Mouse (Mus musculus) frontal cortex, postnatal 14 days (tissue): ENCODE results near the gene Tmem220.
"Not testable (repeated sequence)": the region's sequence is repeated elsewhere in the genome, so short reads cannot be mapped to it uniquely, and the experiment has no call there.

Experiments used
- DNase-seq, 2 experiments: peaks; one replicate each; pipeline ENCODE4 v3.0.0; 2022; ENCODE audit warnings: low spot score in 2 of 2

The Tmem220 gene

GRCm38 (mm10) chr11:67019711-67020475 lies 5.1 kb upstream of the Tmem220 start:
- no peak for DNase-seq

DNA sequence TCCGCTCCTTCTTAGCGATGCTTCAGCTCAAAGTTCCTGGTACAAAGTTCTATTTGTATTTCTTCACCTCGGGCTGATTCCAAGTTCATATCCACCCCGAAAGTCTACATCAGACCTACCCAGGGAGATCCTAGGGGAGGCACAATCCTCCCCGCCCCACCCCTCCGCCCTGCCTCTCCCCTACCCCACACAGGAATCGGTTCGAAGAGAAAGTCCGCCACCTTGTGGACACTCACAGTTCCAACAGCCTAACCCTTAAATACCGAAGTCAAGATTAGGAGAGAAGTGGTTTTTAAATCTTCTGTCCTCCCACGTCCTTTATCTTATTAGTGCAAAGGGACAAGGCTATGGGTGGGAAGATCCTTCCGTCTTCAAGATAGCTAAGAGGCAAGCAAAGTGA lies 4.0 kb upstream of the Tmem220 start:
- peak in 1 of 2 experiments; percentile 49 for DNase-seq

DNA sequence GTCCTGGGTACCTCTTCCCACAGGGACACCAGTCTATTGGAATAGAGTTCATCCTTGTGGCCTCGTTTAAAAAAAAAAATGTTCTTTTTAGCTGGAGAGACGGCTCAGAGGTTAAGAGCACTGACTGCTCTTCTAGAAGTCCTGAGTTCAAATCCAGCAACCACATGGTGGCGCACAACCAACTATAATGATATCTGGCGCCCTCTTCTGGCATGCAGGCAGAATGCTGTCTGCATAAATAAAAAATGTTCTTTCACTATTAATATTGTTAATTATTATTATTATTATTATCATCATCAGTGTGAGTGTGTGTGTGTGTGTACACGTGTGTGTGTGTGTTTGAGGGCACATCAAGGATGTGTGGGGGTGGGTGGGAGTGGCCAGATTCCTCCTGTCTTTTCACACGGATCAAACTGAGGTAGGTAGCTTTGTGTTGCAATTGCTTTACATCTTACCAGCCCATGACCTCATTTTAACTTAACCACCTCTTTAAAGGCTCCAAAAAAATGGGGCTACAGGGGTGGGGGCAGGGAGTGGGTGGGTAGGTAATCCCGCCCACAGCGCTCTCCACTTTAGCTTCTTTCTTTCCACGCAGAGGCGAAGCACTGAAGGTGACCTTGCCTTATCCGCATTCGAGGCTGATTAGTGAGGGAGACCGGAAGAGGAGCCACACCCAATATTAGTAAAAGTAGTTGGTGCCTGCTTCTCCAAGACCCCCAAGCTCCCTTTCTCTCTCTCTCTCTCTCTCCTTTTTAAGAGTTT lies 2.4 kb upstream of the Tmem220 start:
- DNase-seq: no peak

GRCm38 (mm10) chr11:67023191-67023590 lies 1.8 kb upstream of the Tmem220 start:
- DNase-seq: not testable (repeated sequence)

GRCm38 (mm10) chr11:67023802-67024340 lies 1.1 kb upstream of the Tmem220 start:
- no peak for DNase-seq

DNA sequence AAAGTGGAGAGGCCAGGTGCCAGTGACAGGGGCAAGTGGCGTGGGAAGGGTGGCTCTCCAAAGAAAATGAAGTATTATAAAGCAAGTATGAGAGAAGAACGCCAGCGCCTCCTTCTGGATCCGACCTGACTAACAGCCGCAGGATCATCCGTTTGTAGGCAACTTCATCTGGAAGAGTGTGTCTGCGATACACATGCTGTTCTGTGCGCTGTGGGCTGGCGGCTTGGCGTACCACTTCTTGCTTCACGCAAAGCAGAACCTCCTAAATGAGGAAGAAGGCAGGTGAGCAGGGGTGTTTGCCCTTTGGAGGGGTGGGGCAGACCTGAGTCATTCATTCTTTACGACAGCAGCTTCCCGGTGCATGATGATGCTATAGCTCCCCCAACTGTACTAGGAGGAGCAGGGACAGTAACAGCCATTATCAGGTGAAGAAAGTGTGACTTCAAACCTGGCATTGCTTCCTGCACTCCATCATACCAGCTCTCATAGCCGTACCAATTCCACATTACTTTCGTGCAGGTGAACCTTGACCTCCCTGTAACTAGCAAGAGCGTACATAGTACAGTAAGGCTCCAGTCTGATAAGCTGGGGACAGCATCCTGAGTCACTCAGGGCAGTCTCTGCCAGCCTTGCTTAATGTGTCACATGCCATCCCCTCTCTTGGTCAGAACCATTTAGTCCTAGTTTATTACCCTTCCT lies 6.1 kb downstream of the Tmem220 start:
- no peak for DNase-seq

DNA sequence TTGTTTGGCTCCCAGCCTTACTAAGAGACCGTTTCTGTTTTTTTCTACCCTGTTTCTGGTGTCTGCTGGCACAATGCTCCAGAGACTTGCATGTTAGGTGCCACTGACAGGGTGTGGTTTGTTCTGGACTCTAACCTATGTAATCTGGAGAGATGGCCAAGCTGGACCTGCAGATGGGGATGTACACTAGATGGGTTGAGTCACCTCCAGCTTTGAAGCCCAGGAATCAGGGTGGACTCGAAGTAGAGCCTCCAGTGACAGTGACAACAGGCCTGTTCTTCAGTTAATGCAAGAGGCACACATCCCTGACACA lies 6.6 kb downstream of the Tmem220 start:
- DNase-seq: no peak

GRCm38 (mm10) chr11:67034775-67035485 lies 10.0 kb downstream of the Tmem220 start:
- DNase-seq: no peak

DNA sequence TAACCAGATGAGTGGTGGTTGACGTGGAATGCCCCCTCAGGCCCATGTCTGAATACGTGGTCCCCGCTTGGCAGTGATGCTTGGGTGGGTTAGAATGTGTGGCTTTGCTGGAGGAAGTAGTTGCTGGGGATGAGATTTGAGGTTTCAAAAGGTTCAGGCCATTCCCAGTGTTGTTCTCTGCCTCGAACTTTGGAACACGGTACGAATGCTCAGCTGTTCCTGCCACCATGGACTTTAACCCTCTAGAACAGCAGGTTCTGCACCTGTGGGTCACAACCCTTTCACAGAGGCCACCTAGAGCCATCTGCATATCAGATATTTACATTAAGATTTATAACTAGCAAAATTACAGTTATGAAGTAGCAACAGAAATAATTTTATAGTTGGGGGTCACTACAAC lies 11.3 kb downstream of the Tmem220 start:
- no peak for DNase-seq

GRCm38 (mm10) chr11:67036892-67037291 lies 11.9 kb downstream of the Tmem220 start:
- DNase-seq: no peak

GRCm38 (mm10) chr11:67039799-67040198 lies 14.8 kb downstream of the Tmem220 start:
- no peak for DNase-seq

DNA sequence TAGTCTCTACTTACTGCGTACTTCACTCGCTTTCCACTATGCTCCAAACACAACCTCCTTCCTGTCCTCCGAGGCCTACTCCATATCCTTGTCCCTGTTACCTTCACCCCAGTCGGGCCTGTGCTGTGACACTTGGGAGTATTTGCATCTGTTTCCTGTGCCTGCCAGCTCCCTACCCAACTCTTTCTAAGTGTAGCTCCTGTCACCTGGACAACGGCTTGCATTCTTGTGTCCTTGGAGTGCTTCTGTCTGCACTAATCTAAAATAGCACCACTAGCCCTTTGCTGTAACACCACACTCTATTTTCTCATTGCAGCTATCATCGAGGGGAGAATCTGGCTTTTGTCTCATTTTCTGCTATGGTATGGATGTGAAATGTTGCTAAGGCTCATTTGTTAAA lies 15.5 kb downstream of the Tmem220 start:
- no peak for DNase-seq

- DNase-seq: no peak
Measured at GRCm38 (mm10) chr11:67043007-67043406, 18.1 kb downstream of the Tmem220 start.

DNA sequence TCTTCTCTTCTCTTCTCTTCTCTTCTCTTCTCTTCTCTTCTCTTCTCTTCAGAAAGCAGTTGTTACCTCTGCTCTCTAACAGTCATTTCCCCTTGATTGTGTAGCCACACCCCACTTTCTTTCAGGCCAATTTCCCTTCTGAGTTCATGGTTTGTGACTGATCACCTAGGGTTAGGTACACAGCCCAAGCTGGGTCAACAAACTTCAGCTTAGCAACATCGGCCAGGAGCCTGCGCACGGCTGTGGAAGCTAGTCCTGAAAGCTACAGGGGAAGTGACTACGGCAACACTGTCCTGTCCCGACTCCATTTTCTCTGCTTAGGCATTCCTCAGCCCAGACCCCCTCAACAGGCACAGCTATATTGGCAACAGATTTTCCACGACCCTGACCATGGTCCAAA lies 20.0 kb downstream of the Tmem220 start:
- DNase-seq: no peak

GRCm38 (mm10) chr11:67047199-67047598 lies 22.2 kb downstream of the Tmem220 start:
- no peak for DNase-seq

GRCm38 (mm10) chr11:67048496-67048895 lies 23.5 kb downstream of the Tmem220 start:
- DNase-seq: no peak

- DNase-seq: no peak
Measured at GRCm38 (mm10) chr11:67049256-67049655, 24.3 kb downstream of the Tmem220 start.

- DNase-seq: no peak
Measured at GRCm38 (mm10) chr11:67051676-67052320, 26.8 kb downstream of the Tmem220 start.

DNA sequence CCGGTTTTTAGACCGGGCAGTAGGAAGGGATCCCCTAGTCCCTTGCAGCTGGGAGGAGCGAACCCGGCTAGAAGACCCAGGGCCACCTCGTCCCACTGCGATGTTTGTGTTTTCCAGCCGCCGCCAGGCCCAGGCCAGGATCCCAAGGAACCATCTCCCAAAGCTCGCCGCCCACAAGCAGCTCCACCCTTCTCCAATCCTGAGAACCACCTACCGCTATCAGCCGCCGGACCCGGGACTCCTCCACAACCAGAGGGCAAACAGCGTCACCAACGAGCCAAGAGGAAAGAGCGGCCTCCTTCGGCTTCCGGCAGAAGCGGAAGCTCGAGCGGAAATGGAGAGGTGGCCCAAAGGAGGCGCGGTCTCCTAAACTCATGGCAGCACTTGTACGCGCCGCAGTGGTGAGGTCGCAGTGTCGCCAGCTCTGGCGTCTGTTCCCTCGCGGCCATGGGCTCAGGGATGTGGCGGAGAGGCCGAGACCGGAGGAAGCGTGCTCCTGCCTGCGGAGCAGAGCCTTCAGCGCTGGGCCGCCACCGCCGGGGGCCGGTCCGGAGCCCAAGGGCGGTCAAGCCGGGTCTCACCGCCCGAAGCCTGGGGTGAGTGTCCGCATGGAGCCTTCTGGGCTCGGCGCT lies 27.5 kb downstream of the Tmem220 start, which contains the start of the genes Adprm and Sco1:
Adprm (minus strand) TSS at position 274 of the 632 bp plus-strand sequence.
Sco1 (plus strand) TSS at position 350 of the 632 bp plus-strand sequence.
- peak; percentile 81 for DNase-seq

DNA sequence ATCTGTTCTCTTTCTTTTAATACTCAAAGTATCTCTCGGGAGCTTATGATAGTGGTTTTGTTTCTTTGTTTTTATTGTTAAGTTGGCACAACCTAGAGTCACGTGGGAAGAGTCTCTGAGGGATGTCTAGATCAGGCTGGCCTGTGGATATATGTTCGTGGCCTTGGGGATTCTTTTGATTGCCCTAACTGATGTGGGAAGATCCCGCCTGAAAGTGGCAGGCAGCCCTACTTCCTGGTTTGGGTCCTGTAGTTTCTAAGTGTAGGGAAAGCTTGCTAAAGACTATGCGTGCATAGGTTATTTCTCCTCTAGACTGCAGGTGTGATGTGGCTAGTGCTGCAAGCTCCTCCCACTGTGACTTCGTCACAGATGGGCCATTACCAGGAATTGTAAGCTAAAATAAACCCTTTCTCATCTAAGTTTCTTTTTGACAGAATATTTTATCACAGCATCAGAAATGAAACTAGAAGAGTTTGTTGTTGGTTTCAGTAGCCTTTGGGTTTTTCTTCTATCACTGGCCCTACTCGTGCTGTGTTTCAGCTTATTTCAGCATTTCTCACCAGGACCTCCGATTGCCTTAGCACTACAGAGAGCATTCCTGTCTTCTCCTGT lies 29.9 kb downstream of the Tmem220 start:
- no peak for DNase-seq
